Mouse (Mus musculus): ENCODE measurements around the gene Spock1.

DNA sequence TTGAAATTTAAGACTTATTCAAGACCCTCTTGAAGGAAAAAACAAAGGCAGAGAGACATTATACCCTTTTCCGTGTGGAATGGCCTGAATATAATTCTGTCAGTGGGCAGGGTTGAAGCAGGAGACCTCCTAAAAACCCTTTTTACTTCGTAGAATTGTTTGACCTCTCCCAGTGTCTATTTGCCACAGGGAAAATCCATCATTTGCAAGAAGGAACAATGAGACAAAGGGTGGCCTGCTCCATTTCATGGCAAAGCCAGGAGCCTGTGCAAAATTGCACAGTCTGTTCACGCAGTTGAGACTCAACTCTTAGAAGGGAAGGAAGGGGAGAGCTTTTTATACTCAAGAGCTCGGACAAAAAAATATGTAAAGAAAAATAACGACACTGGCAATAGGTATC, 22.6 kb upstream of the Spock1 start:
- TF ChIP-seq POLR2A (IDR thresholded peaks at IDR 0.05; ENCODE audit: low read depth, low read length) (no peak), CTCF (IDR thresholded peaks at IDR 0.05; ENCODE audit: borderline replicate concordance, insufficient read depth, low read length) (no peak)
